Mouse (Mus musculus) kidney, embryonic 14.5 days (tissue): ENCODE results near the gene Clip2. TPM values are rescaled to one million over a fixed set of nuclear protein-coding genes. Genes with fewer than 3 reads are reported as not detected.
"Not testable (repeated sequence)": the region's sequence is repeated elsewhere in the genome, so short reads cannot be mapped to it uniquely, and the experiment has no call there.

Source experiments
- ATAC-seq: fragments of 200-750 bp; cut with Nextera tagmentation; 2 replicates; pipeline ENCODE4 v1.8.0; 2017; ENCODE audit warnings: moderate number of reproducible peaks, mild to moderate bottlenecking, moderate TSS enrichment, moderate library complexity; ENCODE audit not compliant: low FRiP score, low TSS enrichment
- H3K27ac ChIP-seq: fragments of 300-500 bp; sonication (generic); 2 replicates; pipeline ENCODE4 v1.5.1; 2014; ENCODE audit warnings: low read depth, mild to moderate bottlenecking, low read length, moderate library complexity, mixed read lengths
- H3K27me3 ChIP-seq: fragments of 300-500 bp; sonication (generic); 2 replicates; pipeline ENCODE4 v1.6.1; 2014; ENCODE audit warnings: mild to moderate bottlenecking, low read length; ENCODE audit not compliant: control insufficient read depth, insufficient read depth
- H3K36me3 ChIP-seq: fragments of 300-500 bp; sonication (generic); 2 replicates; pipeline ENCODE4 v1.6.1; 2014; ENCODE audit warnings: low read length, mixed read lengths; ENCODE audit not compliant: control insufficient read depth, insufficient read depth
- H3K4me1 ChIP-seq: fragments of 300-500 bp; sonication (generic); 2 replicates; pipeline ENCODE4 v1.6.1; 2014; ENCODE audit warnings: low read length, mixed read lengths; ENCODE audit not compliant: control insufficient read depth, insufficient read depth
- H3K4me2 ChIP-seq: fragments of 300-500 bp; sonication (generic); replicated peaks from 2 replicates; pipeline ENCODE4 v1.6.1; 2014; ENCODE audit warnings: low read depth, mild to moderate bottlenecking, low read length
- H3K4me3 ChIP-seq: fragments of 300-500 bp; sonication (generic); 2 replicates; pipeline ENCODE4 v1.5.1; 2014; ENCODE audit warnings: mild to moderate bottlenecking, low read length
- H3K9ac ChIP-seq: fragments of 300-500 bp; sonication (generic); 2 replicates; pipeline ENCODE4 v1.6.1; 2014; ENCODE audit warnings: low read depth, mild to moderate bottlenecking, low read length, moderate library complexity
- H3K9me3 ChIP-seq: fragments of 300-500 bp; sonication (generic); 2 replicates; pipeline ENCODE4 v1.6.1; 2016; ENCODE audit warnings: low read length; ENCODE audit not compliant: control insufficient read depth
- WGBS: fragments of 180-500 bp; shearing (Covaris S2); extraction: QIAGEN DNeasy Blood & Tissue Kit; methylation state at CpG from one replicate; pipeline ENCODE4 v1.1.7; 2014; 5-methylcytosine and 5-hydroxymethylcytosine counted together
- polyA plus RNA-seq: library from polyadenylated mRNA; unstranded; fragments of >200 nt; fragmentation: Nextera tagmentation; extraction: Ambion mirVana; gene quantifications from 2 replicates; pipeline ENCODE4 v1.2.1, GENCODE M21; 2014

Clip2 gene
- polyA plus RNA-seq, 1 experiment from 2014 or later: 4.4 TPM

DNA sequence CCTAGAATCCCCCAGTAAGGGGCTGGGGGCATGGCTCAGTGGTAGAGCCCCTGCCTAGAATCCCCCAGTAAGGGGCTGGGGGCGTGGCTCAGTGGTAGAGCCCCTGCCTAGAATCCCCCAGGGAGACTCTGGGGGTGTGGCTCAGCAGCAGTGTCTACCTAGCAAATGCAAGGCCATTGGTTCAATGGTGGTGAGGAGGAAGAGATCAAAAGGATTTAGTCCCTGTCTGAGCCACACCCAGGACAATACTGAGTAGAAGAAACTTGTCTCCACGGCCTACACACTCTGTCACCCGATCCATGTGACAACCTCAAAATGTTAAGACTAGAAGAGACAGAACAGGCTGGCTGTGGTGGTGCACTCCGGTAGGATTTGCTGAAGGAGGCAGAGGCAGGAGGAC is 105.5 kb downstream of the Clip2 start:
- H3K4me1 ChIP-seq: peaks cover 12% of the 10 kb centered on the region
- WGBS: 90% methylated on average over 4 of the region's 4 CpGs
- not testable (repeated sequence) for ATAC-seq, H3K4me3 ChIP-seq, H3K4me2 ChIP-seq, H3K27me3 ChIP-seq, H3K36me3 ChIP-seq, H3K27ac ChIP-seq, H3K9me3 ChIP-seq, H3K9ac ChIP-seq

DNA sequence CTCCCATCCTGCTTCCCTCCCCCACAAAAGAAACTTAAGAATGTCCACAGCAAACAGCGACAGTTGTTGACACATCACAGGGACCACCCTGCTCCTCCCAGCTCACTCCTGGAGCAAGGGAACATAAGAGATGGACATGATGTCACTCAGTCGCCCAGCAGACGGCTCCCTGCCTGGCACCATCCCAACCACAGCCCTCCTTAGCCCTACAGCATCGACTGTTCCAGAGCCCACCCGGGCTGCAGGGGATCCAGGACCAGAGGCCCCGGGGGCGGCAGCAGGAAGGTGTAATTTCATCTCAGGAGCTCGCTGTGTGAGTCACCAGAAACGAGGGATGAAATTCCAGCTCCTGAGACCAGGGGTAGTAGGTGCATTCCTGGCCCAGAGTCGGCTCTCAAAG is 106.3 kb downstream of the Clip2 start:
- Histone ChIP-seq H3K4me2 (peak overlapping the region; percentile 17), H3K9me3 (peaks cover 6% of the 10 kb centered on the region; the same call in 1 of the 2 replicates), H3K4me3 (no peak overlapping the region), H3K9ac (0 out of 2 replicates have a peak overlapping the region, but pooled peaks have one; percentile 20), H3K27ac (peak overlapping the region; percentile 73; the same call in 1 of the 2 replicates), H3K4me1 (peaks cover 17% of the 10 kb centered on the region), H3K27me3 (no peaks in the 10 kb centered on the region), H3K36me3 (peaks cover 2% of the 10 kb centered on the region; the same call in 1 of the 2 replicates)
- peak; percentile 89 for ATAC-seq
- 10% methylated on average over 10 of the region's 10 CpGs for WGBS

DNA sequence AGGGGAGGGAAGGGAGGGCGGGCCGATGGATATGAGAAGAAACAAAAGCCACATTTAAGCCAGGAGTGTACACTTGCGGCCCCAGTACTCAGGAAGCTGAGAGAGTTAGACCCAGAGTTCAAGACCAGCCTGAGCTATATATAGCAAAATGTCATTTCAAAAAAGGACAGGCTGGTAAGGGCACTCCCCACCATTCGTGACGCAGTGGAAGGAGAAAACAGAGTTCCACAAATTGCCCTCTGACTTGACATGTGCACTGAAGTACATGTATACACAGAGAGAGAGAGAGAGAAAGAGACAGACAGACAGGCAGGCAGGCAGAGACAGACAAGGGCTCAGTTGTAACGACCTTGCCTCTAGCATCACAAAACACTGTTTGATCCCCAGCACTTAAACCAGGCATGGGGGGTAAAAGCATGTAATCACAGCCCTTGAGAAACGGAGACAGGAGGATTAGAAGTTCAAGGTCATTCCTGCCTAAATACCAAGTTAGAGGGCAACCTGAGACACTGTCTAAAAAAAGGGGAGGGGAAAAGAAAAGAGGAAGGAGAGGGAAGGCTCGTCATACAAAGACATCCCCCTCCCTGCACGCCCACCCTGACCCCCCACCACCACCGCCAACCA is 106.9 kb downstream of the Clip2 start:
- peaks cover 23% of the 10 kb centered on the region for H3K4me1 ChIP-seq
- H3K9me3 ChIP-seq: peaks cover 6% of the 10 kb centered on the region; the same call in 1 of the 2 replicates
- WGBS: 32% methylated on average over 10 of the region's 10 CpGs
- H3K36me3 ChIP-seq: peaks cover 2% of the 10 kb centered on the region; the same call in 1 of the 2 replicates
- no peak overlapping the region for H3K4me3 ChIP-seq
- peak overlapping the region; percentile 73 for H3K27ac ChIP-seq
- no peak overlapping the region for H3K9ac ChIP-seq
- peak; percentile 14; the same call in 1 of the 2 replicates for ATAC-seq
- H3K4me2 ChIP-seq: peak overlapping the region; percentile 17; the same call in 1 of the 2 replicates
- H3K27me3 ChIP-seq: no peaks in the 10 kb centered on the region

DNA sequence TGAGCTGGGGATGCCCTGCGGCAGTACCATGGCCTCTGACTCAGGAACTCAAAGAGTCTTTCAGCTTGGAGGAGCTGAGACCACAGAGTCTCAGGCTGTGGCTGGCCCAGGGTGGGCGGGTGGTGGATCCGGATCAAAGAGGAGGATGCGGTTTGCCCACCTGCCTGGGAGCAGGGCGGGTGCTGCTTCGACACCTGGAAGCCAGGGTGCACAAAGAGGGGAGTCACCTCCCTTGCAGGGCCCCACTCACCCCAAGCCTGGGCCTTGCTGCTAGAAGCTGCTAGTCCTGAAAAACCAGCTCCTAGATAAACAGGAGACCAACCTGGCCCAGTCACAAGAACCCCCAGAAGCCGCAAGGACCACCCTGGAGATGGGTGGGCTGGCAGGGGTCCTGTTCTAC is 107.8 kb downstream of the Clip2 start:
- Histone ChIP-seq H3K27ac (peak overlapping the region; percentile 73; the same call in 1 of the 2 replicates), H3K4me2 (no peak overlapping the region), H3K27me3 (no peaks in the 10 kb centered on the region), H3K9ac (no peak overlapping the region), H3K4me3 (no peak overlapping the region), H3K4me1 (peaks cover 25% of the 10 kb centered on the region), H3K9me3 (peaks cover 6% of the 10 kb centered on the region; the same call in 1 of the 2 replicates), H3K36me3 (peaks cover 7% of the 10 kb centered on the region; the same call in 1 of the 2 replicates)
- WGBS: 90% methylated on average over 7 of the region's 7 CpGs
- ATAC-seq: no peak

DNA sequence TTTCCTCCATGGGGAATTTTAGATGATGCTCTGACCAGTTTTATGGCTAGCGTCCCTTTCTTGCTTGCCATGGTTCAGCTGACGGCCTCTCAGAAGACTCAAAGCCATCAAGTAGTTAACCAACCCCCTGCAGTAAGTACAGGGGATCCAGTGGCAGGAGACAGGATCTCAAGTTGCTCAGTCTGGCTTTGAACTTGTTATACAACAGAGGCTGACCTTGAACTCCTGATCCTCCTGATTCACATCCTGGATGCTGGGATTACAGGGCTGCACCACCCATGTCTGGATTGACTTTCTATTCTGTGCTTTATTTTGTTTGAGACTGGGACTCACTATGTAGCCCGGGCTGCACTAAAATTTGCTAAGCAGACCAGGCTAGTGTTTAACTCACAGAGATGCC is 110.2 kb downstream of the Clip2 start:
- no peak overlapping the region for H3K9ac ChIP-seq
- no peak for ATAC-seq
- H3K4me1 ChIP-seq: peaks cover 35% of the 10 kb centered on the region
- 83% methylated on average over 3 of the region's 3 CpGs for WGBS
- no peak overlapping the region for H3K4me2 ChIP-seq
- H3K27me3 ChIP-seq: no peaks in the 10 kb centered on the region
- no peak overlapping the region for H3K4me3 ChIP-seq
- no peak overlapping the region for H3K27ac ChIP-seq
- H3K9me3 ChIP-seq: peaks cover 6% of the 10 kb centered on the region; the same call in 1 of the 2 replicates
- H3K36me3 ChIP-seq: peaks cover 9% of the 10 kb centered on the region; the same call in 1 of the 2 replicates

DNA sequence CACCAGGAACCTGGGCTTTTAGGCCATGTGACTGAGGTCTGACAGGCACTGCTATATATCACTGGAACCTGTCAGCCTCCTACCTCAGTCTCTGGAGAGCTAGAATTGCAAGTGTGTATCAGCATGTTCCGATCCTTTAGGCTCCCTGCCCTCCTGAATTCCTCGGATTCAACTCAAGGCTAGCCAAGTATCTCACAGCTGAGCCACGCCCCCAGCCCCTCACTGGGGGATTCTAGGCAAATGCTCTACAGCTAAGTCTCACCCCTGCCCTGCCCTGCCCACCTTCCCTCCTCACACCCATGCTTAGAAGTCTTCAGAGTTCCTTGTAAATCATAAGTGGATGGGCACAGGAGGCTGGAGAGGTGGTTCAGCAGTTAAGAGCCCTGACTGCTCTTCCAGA is 111.1 kb downstream of the Clip2 start:
- WGBS: 61% methylated on average over 3 of the region's 3 CpGs
- Histone ChIP-seq H3K9me3 (peaks cover 6% of the 10 kb centered on the region; the same call in 1 of the 2 replicates), H3K36me3 (peaks cover 9% of the 10 kb centered on the region; the same call in 1 of the 2 replicates), H3K4me1 (peaks cover 41% of the 10 kb centered on the region), H3K4me3 (no peak overlapping the region), H3K27me3 (no peaks in the 10 kb centered on the region), H3K9ac (no peak overlapping the region), H3K4me2 (no peak overlapping the region), H3K27ac (no peak overlapping the region)
- no peak for ATAC-seq

DNA sequence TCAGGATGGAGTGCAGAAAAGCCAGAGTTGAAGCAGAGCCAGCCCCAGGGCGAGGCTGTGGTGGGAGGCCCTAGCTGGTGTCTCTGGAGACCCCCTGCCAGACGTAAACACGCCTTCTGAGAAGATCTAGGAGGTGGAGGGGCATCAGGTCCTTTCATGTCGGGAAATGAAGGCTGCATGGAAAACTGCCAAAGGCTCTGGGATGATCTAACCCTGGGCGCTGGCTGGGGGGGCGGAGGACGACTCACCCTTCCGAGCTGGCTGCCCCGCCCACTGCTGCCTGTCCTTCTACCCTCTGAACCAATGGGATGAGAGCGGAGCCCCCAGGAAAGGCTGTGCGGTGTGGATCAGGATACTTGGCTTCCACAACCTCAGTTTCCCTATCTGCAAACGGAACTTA is 112.1 kb downstream of the Clip2 start:
- ATAC-seq: no peak
- no peak overlapping the region for H3K4me2 ChIP-seq
- 0 out of 2 replicates have a peak overlapping the region, but pooled peaks have one; percentile 30 for H3K27ac ChIP-seq
- H3K27me3 ChIP-seq: no peaks in the 10 kb centered on the region
- peaks cover 9% of the 10 kb centered on the region; the same call in 1 of the 2 replicates for H3K36me3 ChIP-seq
- no peak overlapping the region for H3K9ac ChIP-seq
- H3K4me1 ChIP-seq: peaks cover 37% of the 10 kb centered on the region
- WGBS: 76% methylated on average over 12 of the region's 12 CpGs
- no peak overlapping the region for H3K4me3 ChIP-seq
- H3K9me3 ChIP-seq: peaks cover 6% of the 10 kb centered on the region; the same call in 1 of the 2 replicates

DNA sequence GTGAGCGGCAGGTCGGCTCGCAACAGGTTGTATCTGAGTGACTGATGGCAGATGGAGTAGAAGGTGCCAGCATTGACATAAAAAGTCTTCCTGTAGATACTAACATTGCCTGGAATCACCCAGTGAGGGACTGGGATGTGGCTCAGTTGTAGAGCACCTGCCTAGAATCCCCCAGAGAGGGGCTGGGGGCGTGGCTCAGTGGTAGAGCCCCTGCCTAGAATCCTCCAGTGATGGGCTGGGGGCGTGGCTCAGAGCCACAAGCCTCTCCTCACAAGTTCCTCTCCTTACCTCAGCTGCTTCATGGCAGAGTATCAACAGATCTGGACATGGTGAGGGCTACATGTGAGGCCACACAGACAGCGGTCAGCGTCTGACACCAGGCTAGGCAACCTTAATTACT is 112.8 kb downstream of the Clip2 start:
- no peaks in the 10 kb centered on the region for H3K27me3 ChIP-seq
- no peak overlapping the region for H3K27ac ChIP-seq
- ATAC-seq: no peak
- peaks cover 36% of the 10 kb centered on the region for H3K4me1 ChIP-seq
- no peak overlapping the region for H3K4me2 ChIP-seq
- peaks cover 9% of the 10 kb centered on the region; the same call in 1 of the 2 replicates for H3K36me3 ChIP-seq
- H3K4me3 ChIP-seq: no peak overlapping the region
- H3K9me3 ChIP-seq: peaks cover 6% of the 10 kb centered on the region; the same call in 1 of the 2 replicates
- H3K9ac ChIP-seq: no peak overlapping the region
- 96% methylated on average over 7 of the region's 7 CpGs for WGBS
